Mouse (Mus musculus): ENCODE measurements around the gene Slc4a1ap.

GRCm38 (mm10) chr5:31591122-31591521 lies 64.3 kb downstream of the Slc4a1ap start:
- no peak for TF ChIP-seq CTCF (IDR thresholded peaks at IDR 0.05)
- no peak for TF ChIP-seq EP300 (IDR thresholded peaks at IDR 0.05)

Measured in lung, postnatal 0 days (tissue).